Mouse (Mus musculus): ENCODE measurements around the gene Cdkn3. TPM values are rescaled to one million over a fixed set of nuclear protein-coding genes. Genes with fewer than 3 reads are reported as not detected.
"Not testable (repeated sequence)": the region's sequence is repeated elsewhere in the genome, so short reads cannot be mapped to it uniquely, and the experiment has no call there.

The Cdkn3 gene
- total and polyA plus RNA-seq, 3 experiments = 0.55 to 1.5 (median 0.70) TPM

- no peak overlapping the region for H3K27ac ChIP-seq
- H3K36me3 ChIP-seq (ENCODE audit: control insufficient read depth, insufficient read depth, low read length) = no peaks in the 10 kb centered on the region
- no peak overlapping the region for H3K4me3 ChIP-seq
- peak; percentile 19 to 25 for DNase-seq
- H3K9ac ChIP-seq (ENCODE audit: low read depth, low read length) = no peak overlapping the region
- TF ChIP-seq CTCF (IDR thresholded peaks at IDR 0.05) (no peak), EP300 (IDR thresholded peaks at IDR 0.05; ENCODE audit: insufficient read depth, low read depth, low read length) (no peak), POLR2A (IDR thresholded peaks at IDR 0.05; ENCODE audit: insufficient read depth, low read depth, low read length) (no peak)
- H3K27me3 ChIP-seq (ENCODE audit: control insufficient read depth, insufficient read depth, low read length) = no peaks in the 10 kb centered on the region
- intact Hi-C loops (cut with DNase I) = no loop called here
- no peaks in the 10 kb centered on the region; the same call in 1 of the 2 replicates for H3K4me1 ChIP-seq (ENCODE audit: control insufficient read depth, insufficient read depth, low read length)
- H3K79me2 ChIP-seq (replicated peaks; ENCODE audit: control insufficient read depth, insufficient read depth, low read length) = no peaks in the 10 kb centered on the region
- WGBS = 56% methylated on average over 5 of the region's 5 CpGs
Measured at GRCm38 (mm10) chr14:46734262-46734661, 26.1 kb upstream of the Cdkn3 start.

DNA sequence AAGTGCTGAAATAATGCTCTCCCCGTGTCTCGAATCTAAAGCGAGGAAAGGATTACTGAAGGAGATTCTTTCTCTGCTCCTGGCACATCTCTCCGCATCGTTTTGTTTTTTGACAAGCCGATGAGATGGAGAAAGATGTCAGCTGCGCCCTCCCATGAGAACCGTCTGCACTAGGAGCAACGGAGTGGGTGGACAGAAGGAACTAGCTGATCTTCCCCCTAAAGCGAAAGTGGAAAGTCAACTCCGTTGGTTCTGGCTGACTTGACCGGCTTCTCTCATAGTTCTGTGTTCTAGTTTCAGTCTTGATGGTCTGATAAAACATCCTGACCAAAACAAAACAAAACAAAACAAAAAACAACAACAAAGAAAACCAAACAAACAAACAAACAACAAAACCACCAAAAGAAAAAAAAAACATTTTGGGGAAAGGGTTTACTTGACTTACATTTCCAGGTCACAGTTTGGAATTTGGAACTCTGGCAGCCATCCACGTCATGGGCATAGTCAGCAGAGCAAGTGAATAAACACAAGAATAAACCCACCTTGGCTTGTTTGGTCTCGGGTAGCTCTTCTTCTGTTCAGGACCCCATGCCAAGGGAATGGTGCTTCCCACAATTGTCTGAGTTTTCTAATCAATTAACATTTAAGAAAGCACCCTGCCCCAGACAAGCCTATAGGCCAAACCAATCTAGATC lies 25.4 kb upstream of the Cdkn3 start:
- intact Hi-C loops (cut with DNase I) = no loop called here
- Histone ChIP-seq H3K4me3 (no peak overlapping the region), H3K27ac (no peak overlapping the region), H3K4me1 (ENCODE audit: control insufficient read depth, insufficient read depth, low read length) (no peaks in the 10 kb centered on the region; the same call in 1 of the 2 replicates), H3K79me2 (replicated peaks; ENCODE audit: control insufficient read depth, insufficient read depth, low read length) (no peaks in the 10 kb centered on the region), H3K9ac (ENCODE audit: low read depth, low read length) (no peak overlapping the region), H3K36me3 (ENCODE audit: control insufficient read depth, insufficient read depth, low read length) (no peaks in the 10 kb centered on the region), H3K27me3 (ENCODE audit: control insufficient read depth, insufficient read depth, low read length) (no peaks in the 10 kb centered on the region)
- 70% methylated on average over 14 of the region's 14 CpGs for WGBS
- TF ChIP-seq EP300 (IDR thresholded peaks at IDR 0.05; ENCODE audit: insufficient read depth, low read depth, low read length) (no peak), POLR2A (IDR thresholded peaks at IDR 0.05; ENCODE audit: insufficient read depth, low read depth, low read length) (0 out of 2 replicates have a peak, but pooled peaks have one; percentile 19)
- peak in 1 of 2 experiments; percentile 28 for DNase-seq

DNA sequence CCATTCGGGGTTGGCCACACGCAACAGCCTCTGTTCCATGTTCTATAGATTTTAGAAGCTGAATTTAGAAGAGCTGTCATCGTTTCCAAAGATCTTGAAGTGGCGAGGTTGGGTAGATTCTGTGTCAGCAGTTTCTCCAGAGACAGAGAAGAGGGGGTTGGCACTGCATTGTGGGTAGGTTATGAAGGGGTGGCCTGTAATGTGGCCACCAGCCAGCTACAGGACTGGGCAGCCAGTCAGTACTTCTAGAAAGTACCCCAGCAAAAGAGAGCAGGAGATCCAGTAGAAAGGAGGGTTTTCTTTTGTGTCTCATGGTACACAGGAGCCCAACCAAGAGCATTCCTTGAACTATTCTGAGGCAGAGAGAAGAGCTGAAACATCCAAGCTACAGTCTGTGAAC lies 24.0 kb upstream of the Cdkn3 start:
- DNase-seq = no peak
- Histone ChIP-seq H3K27ac (no peak overlapping the region), H3K4me3 (no peak overlapping the region), H3K79me2 (replicated peaks; ENCODE audit: control insufficient read depth, insufficient read depth, low read length) (no peaks in the 10 kb centered on the region), H3K9ac (ENCODE audit: low read depth, low read length) (no peak overlapping the region), H3K36me3 (ENCODE audit: control insufficient read depth, insufficient read depth, low read length) (no peaks in the 10 kb centered on the region), H3K27me3 (ENCODE audit: control insufficient read depth, insufficient read depth, low read length) (no peaks in the 10 kb centered on the region), H3K4me1 (ENCODE audit: control insufficient read depth, insufficient read depth, low read length) (no peaks in the 10 kb centered on the region; the same call in 1 of the 2 replicates)
- no peak for TF ChIP-seq POLR2A (IDR thresholded peaks at IDR 0.05; ENCODE audit: insufficient read depth, low read depth, low read length)
- no peak for TF ChIP-seq CTCF (IDR thresholded peaks at IDR 0.05)
- TF ChIP-seq EP300 (IDR thresholded peaks at IDR 0.05; ENCODE audit: insufficient read depth, low read depth, low read length) = no peak
- WGBS = 89% methylated on average over 4 of the region's 4 CpGs
- intact Hi-C loops (cut with DNase I) = no loop called here

- H3K79me2 ChIP-seq (replicated peaks; ENCODE audit: control insufficient read depth, insufficient read depth, low read length); DNase-seq; H3K4me1 ChIP-seq (ENCODE audit: control insufficient read depth, insufficient read depth, low read length); H3K9ac ChIP-seq (ENCODE audit: low read depth, low read length); H3K27me3 ChIP-seq (ENCODE audit: control insufficient read depth, insufficient read depth, low read length); H3K36me3 ChIP-seq (ENCODE audit: control insufficient read depth, insufficient read depth, low read length); H3K27ac ChIP-seq; intact Hi-C loops (cut with DNase I); H3K4me3 ChIP-seq: not testable (repeated sequence)
Measured at GRCm38 (mm10) chr14:46737346-46737745, 23.0 kb upstream of the Cdkn3 start.

DNA sequence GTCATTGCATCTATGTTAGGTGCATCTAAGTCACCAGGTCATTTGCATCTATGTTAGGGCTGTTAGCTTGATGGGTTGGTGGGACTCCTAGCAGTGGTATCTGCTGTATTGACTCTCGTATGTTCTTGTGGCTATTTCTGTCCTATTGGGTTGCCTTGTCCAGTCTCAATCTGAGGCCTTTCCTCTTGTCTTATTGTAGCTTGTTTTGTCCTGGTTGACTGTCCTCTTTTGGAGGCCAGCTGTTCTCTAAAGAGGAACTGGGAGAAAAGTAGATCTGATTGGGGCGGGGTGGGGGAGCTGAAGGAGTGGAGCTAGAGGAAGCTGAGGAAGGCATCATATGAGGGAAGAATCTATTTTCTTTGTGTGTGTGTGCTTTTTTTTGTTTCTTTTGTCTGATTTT lies 17.7 kb upstream of the Cdkn3 start:
- H3K4me1 ChIP-seq (ENCODE audit: control insufficient read depth, insufficient read depth, low read length) = no peaks in the 10 kb centered on the region
- H3K27me3 ChIP-seq (ENCODE audit: control insufficient read depth, insufficient read depth, low read length) = no peaks in the 10 kb centered on the region
- H3K36me3 ChIP-seq (ENCODE audit: control insufficient read depth, insufficient read depth, low read length) = no peaks in the 10 kb centered on the region
- H3K79me2 ChIP-seq (replicated peaks; ENCODE audit: control insufficient read depth, insufficient read depth, low read length) = no peaks in the 10 kb centered on the region
- DNase-seq = no peak
- no peak overlapping the region for H3K9ac ChIP-seq (ENCODE audit: low read depth, low read length)
- H3K27ac ChIP-seq = no peak overlapping the region
- H3K4me3 ChIP-seq = no peak overlapping the region
- intact Hi-C loops (cut with DNase I) = no loop called here
- TF ChIP-seq EP300 (IDR thresholded peaks at IDR 0.05; ENCODE audit: insufficient read depth, low read depth, low read length) = no peak
- TF ChIP-seq CTCF (IDR thresholded peaks at IDR 0.05) = no peak
- TF ChIP-seq POLR2A (IDR thresholded peaks at IDR 0.05; ENCODE audit: insufficient read depth, low read depth, low read length) = no peak
- WGBS = 80% methylated on average over 2 of the region's 2 CpGs

DNA sequence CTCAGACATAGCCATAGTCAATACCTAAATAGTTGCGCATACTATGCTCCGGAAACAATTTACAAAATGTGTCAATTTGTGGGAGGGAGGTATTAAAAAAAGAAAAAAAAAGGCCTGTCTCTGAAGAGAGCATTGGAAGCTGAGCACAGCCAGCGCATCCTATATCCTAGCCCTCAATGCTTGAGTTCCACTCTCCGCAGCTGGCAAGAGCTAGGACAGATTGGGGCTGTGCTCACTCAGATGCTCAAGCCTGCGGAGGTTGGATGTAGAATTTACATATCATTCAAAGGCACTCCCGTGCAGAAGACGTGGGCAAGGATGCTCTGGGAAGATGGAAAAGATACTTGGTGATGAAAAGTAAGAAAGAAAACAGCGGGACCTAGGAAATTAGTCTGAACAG lies 14.9 kb upstream of the Cdkn3 start:
- intact Hi-C loops (cut with DNase I) = no loop called here
- no peak for TF ChIP-seq EP300 (IDR thresholded peaks at IDR 0.05; ENCODE audit: insufficient read depth, low read depth, low read length)
- no peak for TF ChIP-seq CTCF (IDR thresholded peaks at IDR 0.05)
- TF ChIP-seq POLR2A (IDR thresholded peaks at IDR 0.05; ENCODE audit: insufficient read depth, low read depth, low read length) = no peak
- Histone ChIP-seq H3K4me1 (ENCODE audit: control insufficient read depth, insufficient read depth, low read length) (no peaks in the 10 kb centered on the region), H3K27ac (no peak overlapping the region), H3K4me3 (no peak overlapping the region), H3K36me3 (ENCODE audit: control insufficient read depth, insufficient read depth, low read length) (no peaks in the 10 kb centered on the region), H3K79me2 (replicated peaks; ENCODE audit: control insufficient read depth, insufficient read depth, low read length) (no peaks in the 10 kb centered on the region), H3K9ac (ENCODE audit: low read depth, low read length) (no peak overlapping the region), H3K27me3 (ENCODE audit: control insufficient read depth, insufficient read depth, low read length) (no peaks in the 10 kb centered on the region)
- WGBS = 92% methylated on average over 8 of the region's 8 CpGs
- DNase-seq = no peak

- H3K27ac ChIP-seq = not testable (repeated sequence)
- 59% methylated on average over 10 of the region's 10 CpGs for WGBS
Measured at GRCm38 (mm10) chr14:46754371-46754770, 6.0 kb upstream of the Cdkn3 start.

More at GRCm38 (mm10) chr14:46754371-46754770, 6.0 kb upstream of the Cdkn3 start:
- H3K36me3 ChIP-seq (ENCODE audit: control insufficient read depth, insufficient read depth, low read length); H3K4me1 ChIP-seq (ENCODE audit: control insufficient read depth, insufficient read depth, low read length); H3K27me3 ChIP-seq (ENCODE audit: control insufficient read depth, insufficient read depth, low read length); intact Hi-C loops (cut with DNase I); H3K79me2 ChIP-seq (replicated peaks; ENCODE audit: control insufficient read depth, insufficient read depth, low read length); H3K9ac ChIP-seq (ENCODE audit: low read depth, low read length); DNase-seq; H3K4me3 ChIP-seq: not testable (repeated sequence)
